Mouse (Mus musculus) embryonic facial prominence, embryonic 15.5 days (tissue): Measurements from ENCODE around the gene Herc6. TPM values are rescaled to one million over a fixed set of nuclear protein-coding genes. Genes with fewer than 3 reads are reported as not detected.
"Not testable (repeated sequence)": the region's sequence is repeated elsewhere in the genome, so short reads cannot be mapped to it uniquely, and the experiment has no call there.

Source experiments
- ATAC-seq: fragments of 200-750 bp; cut with Nextera tagmentation; 2 replicates; pipeline ENCODE4 v1.8.0; 2017; ENCODE audit warnings: low read depth, moderate TSS enrichment; ENCODE audit not compliant: insufficient number of reproducible peaks, low FRiP score, low TSS enrichment
- H3K27ac ChIP-seq: fragments of 300-500 bp; sonication (generic); replicated peaks from 2 replicates; pipeline ENCODE4 v1.5.1; 2015; ENCODE audit warnings: mild to moderate bottlenecking, inconsistent platforms
- H3K27me3 ChIP-seq: fragments of 300-500 bp; sonication (generic); 2 replicates; pipeline ENCODE4 v1.6.1; 2015; ENCODE audit warnings: inconsistent platforms
- H3K36me3 ChIP-seq: fragments of 300-500 bp; sonication (generic); 2 replicates; pipeline ENCODE4 v1.6.1; 2015; ENCODE audit warnings: mild to moderate bottlenecking, inconsistent platforms
- H3K4me1 ChIP-seq: fragments of 300-500 bp; sonication (generic); 2 replicates; pipeline ENCODE4 v1.6.1; 2015; ENCODE audit warnings: inconsistent platforms
- H3K4me2 ChIP-seq: fragments of 300-500 bp; sonication (generic); replicated peaks from 2 replicates; pipeline ENCODE4 v1.6.1; 2015; ENCODE audit warnings: mild to moderate bottlenecking, inconsistent platforms
- H3K4me3 ChIP-seq: fragments of 300-500 bp; sonication (generic); replicated peaks from 2 replicates; pipeline ENCODE4 v1.5.1; 2015; ENCODE audit warnings: mild to moderate bottlenecking, inconsistent platforms
- H3K9ac ChIP-seq: fragments of 300-500 bp; sonication (generic); 2 replicates; pipeline ENCODE4 v1.6.1; 2015; ENCODE audit warnings: inconsistent platforms
- H3K9me3 ChIP-seq: fragments of 300-500 bp; sonication (generic); replicated peaks from 2 replicates; pipeline ENCODE4 v1.6.1; 2016; ENCODE audit warnings: inconsistent platforms
- WGBS: fragments of 180-500 bp; shearing (Covaris S2); methylation state at CpG from one replicate; pipeline ENCODE4 v1.1.7; 2015; 5-methylcytosine and 5-hydroxymethylcytosine counted together
- polyA plus RNA-seq: library from polyadenylated mRNA; unstranded; fragments of >200 nt; fragmentation: Nextera tagmentation; extraction: Ambion mirVana; gene quantifications from 2 replicates; pipeline ENCODE4 v1.2.1, GENCODE M21; 2015

The Herc6 gene
- polyA plus RNA-seq, 1 experiment from 2014 or later = 2.3 TPM

GRCm38 (mm10) chr6:57540950-57541498 lies 39.8 kb upstream of the Herc6 start:
- WGBS = 76% methylated on average over 5 of the region's 5 CpGs
- H3K9me3 ChIP-seq = no peaks in the 10 kb centered on the region
- ATAC-seq = no peak
- H3K4me2 ChIP-seq = no peak overlapping the region
- H3K27ac ChIP-seq = no peak overlapping the region
- H3K4me1 ChIP-seq = no peaks in the 10 kb centered on the region
- H3K4me3 ChIP-seq = no peak overlapping the region
- no peak overlapping the region for H3K9ac ChIP-seq
- H3K27me3 ChIP-seq = no peaks in the 10 kb centered on the region
- no peaks in the 10 kb centered on the region for H3K36me3 ChIP-seq

DNA sequence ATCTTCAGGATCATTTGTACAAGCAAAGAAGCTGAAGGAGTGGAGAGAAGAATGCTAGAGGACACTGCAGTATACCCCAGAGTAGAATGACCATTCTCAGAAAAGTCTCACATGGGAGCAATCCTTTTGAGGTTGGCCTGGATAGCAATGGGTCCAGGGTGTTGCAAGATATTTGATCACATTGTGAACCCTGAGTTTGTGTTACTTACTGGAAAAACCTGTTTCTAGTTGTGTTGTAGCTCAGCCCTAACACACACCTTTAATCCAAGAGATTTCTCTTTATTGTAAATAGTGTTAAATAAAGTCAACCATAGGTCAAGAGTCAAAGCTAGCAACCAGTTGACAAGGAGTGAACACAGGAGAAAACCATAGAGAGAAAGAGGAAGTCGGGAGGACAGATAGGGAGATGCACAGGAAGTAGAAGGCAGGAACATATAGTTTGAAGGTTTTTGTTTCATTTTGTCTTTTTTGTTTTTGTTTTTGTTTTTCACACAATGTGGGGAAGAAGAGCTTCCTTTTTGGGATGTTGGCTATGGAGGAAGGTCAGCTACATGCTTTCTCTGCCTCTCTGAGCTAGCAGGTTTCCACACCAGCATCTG lies 39.0 kb upstream of the Herc6 start:
- H3K36me3 ChIP-seq = no peaks in the 10 kb centered on the region
- no peaks in the 10 kb centered on the region for H3K27me3 ChIP-seq
- no peaks in the 10 kb centered on the region for H3K4me1 ChIP-seq
- WGBS = 80% methylated on average over 1 of the region's 1 CpGs
- no peak overlapping the region for H3K9ac ChIP-seq
- no peak for ATAC-seq
- H3K4me2 ChIP-seq = no peak overlapping the region
- no peaks in the 10 kb centered on the region for H3K9me3 ChIP-seq
- H3K27ac ChIP-seq = no peak overlapping the region
- no peak overlapping the region for H3K4me3 ChIP-seq

- not testable (repeated sequence) for H3K4me3 ChIP-seq, H3K9me3 ChIP-seq
Measured at GRCm38 (mm10) chr6:57543591-57543990, 37.2 kb upstream of the Herc6 start.

DNA sequence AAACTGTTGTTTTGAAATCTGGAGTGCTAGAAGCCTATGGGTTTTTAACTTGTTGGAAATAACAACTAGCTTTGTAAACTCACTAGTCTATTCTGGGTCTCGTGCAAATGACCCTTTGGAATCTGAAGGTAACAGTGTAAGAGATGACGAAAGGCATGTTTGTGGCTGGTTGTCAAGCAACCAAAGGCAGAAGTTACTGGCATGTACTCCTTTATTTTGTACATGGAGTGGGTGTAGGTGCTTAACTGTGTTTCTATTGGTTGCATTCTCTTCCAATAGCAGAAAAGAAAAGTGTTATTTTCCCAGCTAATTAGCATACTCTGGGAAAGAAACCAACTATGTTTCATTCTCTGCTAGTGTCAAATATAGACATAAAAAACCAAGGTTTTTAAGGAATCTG lies 35.9 kb upstream of the Herc6 start:
- H3K4me3 ChIP-seq = no peak overlapping the region
- no peaks in the 10 kb centered on the region for H3K27me3 ChIP-seq
- no peak overlapping the region for H3K4me2 ChIP-seq
- 75% methylated on average over 2 of the region's 2 CpGs for WGBS
- no peak overlapping the region for H3K27ac ChIP-seq
- H3K9ac ChIP-seq = no peak overlapping the region
- H3K9me3 ChIP-seq = no peaks in the 10 kb centered on the region
- no peaks in the 10 kb centered on the region for H3K36me3 ChIP-seq
- no peaks in the 10 kb centered on the region for H3K4me1 ChIP-seq
- ATAC-seq = no peak

More at GRCm38 (mm10) chr6:57543591-57543990, 37.2 kb upstream of the Herc6 start:
- H3K27me3 ChIP-seq, H3K36me3 ChIP-seq, H3K9ac ChIP-seq, H3K4me1 ChIP-seq, ATAC-seq, H3K4me2 ChIP-seq, H3K27ac ChIP-seq: not testable (repeated sequence)

DNA sequence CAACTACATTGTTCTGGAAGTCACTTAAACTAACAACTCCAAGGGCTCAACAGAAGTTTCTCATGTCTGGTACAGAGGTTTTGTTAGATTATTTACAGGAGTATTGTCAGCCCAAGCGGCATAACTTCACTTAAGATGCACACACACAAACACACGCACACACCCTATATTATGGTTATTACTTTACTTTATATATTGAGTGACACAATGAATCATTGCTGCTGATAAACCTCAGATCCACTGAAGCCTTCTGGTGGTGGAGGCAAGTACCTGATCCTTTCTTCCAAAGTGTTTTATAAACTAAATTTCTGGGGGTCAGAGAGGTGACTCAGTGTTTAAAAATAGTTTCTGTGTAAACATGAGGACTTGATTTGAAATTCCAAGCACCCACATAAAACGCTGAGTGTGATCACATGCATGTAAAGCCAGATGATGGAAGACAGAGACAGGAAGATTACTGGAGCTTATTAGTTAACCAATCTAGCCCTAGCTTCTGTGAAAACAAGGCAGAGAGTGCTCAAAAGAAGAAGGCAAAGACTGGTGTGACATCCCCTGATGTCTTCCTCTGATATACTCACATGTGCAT lies 29.5 kb upstream of the Herc6 start:
- 62% methylated on average over 3 of the region's 3 CpGs for WGBS
- Histone ChIP-seq H3K36me3 (no peaks in the 10 kb centered on the region), H3K4me3 (no peak overlapping the region), H3K4me2 (no peak overlapping the region), H3K9ac (no peak overlapping the region), H3K9me3 (no peaks in the 10 kb centered on the region), H3K27me3 (no peaks in the 10 kb centered on the region), H3K27ac (no peak overlapping the region), H3K4me1 (no peaks in the 10 kb centered on the region)
- no peak for ATAC-seq

DNA sequence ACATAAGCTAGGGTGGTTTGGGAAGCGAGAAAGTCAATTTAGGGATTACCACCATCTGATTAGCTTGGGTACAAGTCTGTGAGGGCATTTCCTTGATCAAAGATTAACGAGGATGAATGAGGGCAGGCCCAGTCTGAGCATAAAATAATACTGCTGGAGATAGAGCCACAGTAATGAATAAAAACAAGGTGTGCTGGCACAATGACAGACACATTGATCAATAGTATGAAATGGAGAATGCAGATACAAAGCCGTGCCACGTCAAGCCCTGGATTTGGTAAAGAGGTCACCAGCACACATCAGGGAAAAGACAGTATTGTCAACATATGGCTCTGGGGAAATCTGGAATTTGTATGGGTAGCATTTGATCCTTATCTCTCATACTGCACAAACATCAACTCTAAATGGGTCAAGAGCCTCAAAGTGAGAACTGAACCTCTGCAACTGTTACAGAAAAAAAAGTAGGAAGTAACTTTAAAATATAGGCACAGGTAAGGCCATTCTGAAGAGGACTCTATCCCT lies 22.9 kb upstream of the Herc6 start:
- Histone ChIP-seq H3K9ac (no peak overlapping the region), H3K4me1 (no peaks in the 10 kb centered on the region), H3K9me3 (no peaks in the 10 kb centered on the region), H3K4me3 (no peak overlapping the region), H3K27me3 (no peaks in the 10 kb centered on the region), H3K36me3 (no peaks in the 10 kb centered on the region), H3K4me2 (no peak overlapping the region), H3K27ac (no peak overlapping the region)
- WGBS = 52% methylated on average over 4 of the region's 4 CpGs
- ATAC-seq = no peak

- H3K4me2 ChIP-seq = no peak overlapping the region
- no peak overlapping the region for H3K4me3 ChIP-seq
- H3K27me3 ChIP-seq = no peaks in the 10 kb centered on the region
- no peak overlapping the region for H3K27ac ChIP-seq
- no peak for ATAC-seq
- no peaks in the 10 kb centered on the region for H3K9me3 ChIP-seq
- WGBS = 83% methylated on average over 1 of the region's 1 CpGs
- no peaks in the 10 kb centered on the region for H3K36me3 ChIP-seq
- H3K9ac ChIP-seq = no peak overlapping the region
- no peaks in the 10 kb centered on the region for H3K4me1 ChIP-seq
Measured at GRCm38 (mm10) chr6:57563454-57563853, 17.3 kb upstream of the Herc6 start.

DNA sequence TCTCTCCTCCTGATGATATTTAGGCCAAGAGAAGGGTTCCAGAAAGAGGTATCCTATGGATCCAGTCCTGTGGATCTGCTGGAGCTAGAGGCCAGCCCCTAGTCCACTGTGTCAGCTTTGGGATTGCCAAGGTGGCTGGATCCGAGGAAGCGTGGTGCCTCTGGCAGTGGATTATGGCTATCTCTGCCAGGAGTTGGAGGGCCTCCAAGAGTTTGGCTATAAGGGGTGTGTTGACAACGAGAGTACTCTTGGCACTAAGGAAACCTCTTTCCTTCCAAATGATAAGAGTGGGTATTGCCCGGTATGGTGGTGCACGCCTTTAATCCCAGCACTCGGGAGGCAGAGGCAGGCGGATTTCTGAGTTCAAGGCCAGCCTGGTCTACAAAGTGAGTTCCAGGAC lies 15.3 kb upstream of the Herc6 start:
- H3K27ac ChIP-seq = no peak overlapping the region
- H3K9ac ChIP-seq = no peak overlapping the region
- H3K4me3 ChIP-seq = no peak overlapping the region
- no peaks in the 10 kb centered on the region for H3K9me3 ChIP-seq
- ATAC-seq = no peak
- H3K36me3 ChIP-seq = no peaks in the 10 kb centered on the region
- no peaks in the 10 kb centered on the region for H3K27me3 ChIP-seq
- no peak overlapping the region for H3K4me2 ChIP-seq
- 93% methylated on average over 7 of the region's 7 CpGs for WGBS
- H3K4me1 ChIP-seq = no peaks in the 10 kb centered on the region

DNA sequence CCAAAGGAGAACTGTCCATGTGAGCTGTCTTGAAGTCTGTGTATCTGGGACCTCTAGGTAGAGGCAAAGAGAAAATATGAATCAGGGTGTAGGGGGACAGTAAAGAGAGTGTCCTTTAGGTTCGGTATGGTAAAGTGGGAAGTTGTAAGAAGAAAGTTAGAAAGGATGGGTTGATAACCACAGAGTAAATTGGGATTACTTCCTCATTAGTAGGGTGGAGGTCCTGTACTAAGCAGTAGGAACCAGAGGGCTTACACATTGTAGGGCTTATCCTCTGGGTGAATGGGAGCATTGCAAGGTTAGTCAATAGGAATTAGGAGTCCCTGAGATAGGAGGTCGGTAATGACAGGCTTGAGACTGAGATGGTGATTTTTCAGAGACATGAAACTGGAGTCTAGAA lies 13.2 kb upstream of the Herc6 start:
- ATAC-seq = no peak
- 88% methylated on average over 2 of the region's 2 CpGs for WGBS

GRCm38 (mm10) chr6:57570170-57570974 lies 10.4 kb upstream of the Herc6 start:
- no peak for ATAC-seq
- Histone ChIP-seq H3K36me3 (no peaks in the 10 kb centered on the region), H3K27me3 (no peaks in the 10 kb centered on the region), H3K4me1 (no peaks in the 10 kb centered on the region), H3K4me3 (no peak overlapping the region), H3K27ac (no peak overlapping the region), H3K9ac (no peak overlapping the region), H3K4me2 (no peak overlapping the region), H3K9me3 (no peaks in the 10 kb centered on the region)
- WGBS = 14% methylated on average over 6 of the region's 6 CpGs

More for the DNA sequence above, 13.2 kb upstream of the Herc6 start:
- Histone ChIP-seq H3K27me3 (no peaks in the 10 kb centered on the region), H3K36me3 (no peaks in the 10 kb centered on the region), H3K4me3 (no peak overlapping the region), H3K9me3 (no peaks in the 10 kb centered on the region), H3K4me2 (no peak overlapping the region), H3K4me1 (no peaks in the 10 kb centered on the region), H3K27ac (no peak overlapping the region), H3K9ac (no peak overlapping the region)

GRCm38 (mm10) chr6:57571587-57571986 lies 9.2 kb upstream of the Herc6 start:
- no peak overlapping the region for H3K27ac ChIP-seq
- no peaks in the 10 kb centered on the region for H3K4me1 ChIP-seq
- H3K36me3 ChIP-seq = no peaks in the 10 kb centered on the region
- H3K9me3 ChIP-seq = no peaks in the 10 kb centered on the region
- no peak for ATAC-seq
- H3K4me3 ChIP-seq = no peak overlapping the region
- H3K9ac ChIP-seq = no peak overlapping the region
- no peaks in the 10 kb centered on the region for H3K27me3 ChIP-seq
- H3K4me2 ChIP-seq = no peak overlapping the region
